Mouse (Mus musculus) MEL (cell line): ENCODE measurements around the gene Rilpl1. TPM values are rescaled to one million over a fixed set of nuclear protein-coding genes. Genes with fewer than 3 reads are reported as not detected.

Experiments
- DNase-seq: peaks from one replicate; pipeline ENCODE4 v3.0.0; 2011; ENCODE audit warnings: low read depth, low spot score
- H3K27ac ChIP-seq: 2 replicates; pipeline ENCODE4 v1.5.1; 2012; ENCODE audit warnings: low read depth, mild to moderate bottlenecking, control low read depth, low read length, moderate library complexity; ENCODE audit not compliant: control insufficient read depth
- H3K27me3 ChIP-seq, 2 experiments: fragments of 150-350 bp in 1 of 2; sonication (generic) in 1 of 2; 2 replicates each; pipeline ENCODE4 v1.6.1; 2012; ENCODE audit warnings: low read length in 2 of 2, mild to moderate bottlenecking in 2 of 2, improper control_type of control experiment in 1 of 2, moderate library complexity in 1 of 2; ENCODE audit not compliant: insufficient read depth in 2 of 2, control insufficient read depth in 1 of 2
- H3K36me3 ChIP-seq, 2 experiments: 2 replicates each; pipeline ENCODE4 v1.6.1; 2012 to 2014; ENCODE audit warnings: low read length in 2 of 2, improper control_type of control experiment in 1 of 2, inconsistent platforms in 1 of 2, mild to moderate bottlenecking in 1 of 2; ENCODE audit not compliant: insufficient read depth in 2 of 2, control insufficient read depth in 1 of 2
- H3K4me1 ChIP-seq, 2 experiments: fragments of 150-350 bp in 1 of 2; sonication (generic) in 1 of 2; 2 replicates each; pipeline ENCODE4 v1.6.1; 2012; ENCODE audit warnings: low read length in 2 of 2, improper control_type of control experiment in 1 of 2, mild to moderate bottlenecking in 1 of 2; ENCODE audit not compliant: insufficient read depth in 2 of 2, control insufficient read depth in 1 of 2
- H3K4me3 ChIP-seq, 2 experiments: fragments of 150-350 bp in 1 of 2; sonication (generic) in 1 of 2; 2 replicates each; pipeline ENCODE4 v1.5.1; 2012; ENCODE audit warnings: low read depth in 2 of 2, low read length in 2 of 2, mild to moderate bottlenecking in 2 of 2, moderate library complexity in 2 of 2, control low read depth in 1 of 2, improper control_type of control experiment in 1 of 2; ENCODE audit not compliant: control insufficient read depth in 1 of 2, insufficient read depth in 1 of 2
- H3K79me2 ChIP-seq: 2 replicates; pipeline ENCODE4 v1.6.1; 2012; ENCODE audit warnings: mild to moderate bottlenecking, low read length, moderate library complexity; ENCODE audit not compliant: control insufficient read depth, poor library complexity, insufficient read depth
- H3K9ac ChIP-seq: 2 replicates; pipeline ENCODE4 v1.6.1; 2012; ENCODE audit warnings: low read depth, mild to moderate bottlenecking, control low read depth, low read length, moderate library complexity; ENCODE audit not compliant: control insufficient read depth, poor library complexity, severe bottlenecking
- H3K9me3 ChIP-seq: fragments of 150-350 bp; sonication (generic); replicated peaks from 2 replicates; pipeline ENCODE4 v1.6.1; 2012; ENCODE audit warnings: mild to moderate bottlenecking, low read length, improper control_type of control experiment, moderate library complexity; ENCODE audit not compliant: insufficient read depth
- E2F4 ChIP-seq: IDR thresholded peaks from 2 replicates; pipeline ENCODE4 v1.6.1; 2011; ENCODE audit warnings: low read depth, low read length, improper control_type of control experiment, borderline replicate concordance
- ELF1 ChIP-seq: IDR thresholded peaks from 2 replicates; pipeline ENCODE4 v1.6.1; 2014; ENCODE audit warnings: low read depth, mild to moderate bottlenecking, inconsistent platforms, low read length, improper control_type of control experiment, moderate library complexity
- EP300 ChIP-seq, 2 experiments: IDR thresholded peaks; 2 replicates each; pipeline ENCODE4 v1.6.1; 2011; ENCODE audit warnings: improper control_type of control experiment in 2 of 2, low read length in 2 of 2, low read depth in 1 of 2, mild to moderate bottlenecking in 1 of 2
- GABPA ChIP-seq: IDR thresholded peaks from 2 replicates; pipeline ENCODE4 v1.6.1; 2012; ENCODE audit warnings: low read depth, mild to moderate bottlenecking, inconsistent platforms, low read length, improper control_type of control experiment, moderate library complexity
- GATA1 ChIP-seq: IDR thresholded peaks from 2 replicates; pipeline ENCODE4 v1.6.1; 2011; ENCODE audit warnings: low read depth, low read length, improper control_type of control experiment
- HCFC1 ChIP-seq: IDR thresholded peaks from 2 replicates; pipeline ENCODE4 v1.6.1; 2012; ENCODE audit warnings: low read depth, mild to moderate bottlenecking, inconsistent platforms, low read length, improper control_type of control experiment, moderate library complexity
- JUND ChIP-seq: IDR thresholded peaks from 2 replicates; pipeline ENCODE4 v1.6.1; 2011; ENCODE audit warnings: low read depth, mild to moderate bottlenecking, improper control_type of control experiment, low read length
- MAZ ChIP-seq: IDR thresholded peaks from 2 replicates; pipeline ENCODE4 v1.6.1; 2012; ENCODE audit warnings: low read depth, mild to moderate bottlenecking, inconsistent platforms, low read length, improper control_type of control experiment
- MYB ChIP-seq: IDR thresholded peaks from 2 replicates; pipeline ENCODE4 v1.6.1; 2011; ENCODE audit warnings: mild to moderate bottlenecking, low read depth, low read length, improper control_type of control experiment
- NELFE ChIP-seq: IDR thresholded peaks from 2 replicates; pipeline ENCODE4 v1.6.1; 2011; ENCODE audit warnings: low read depth, low read length, improper control_type of control experiment
- NRF1 ChIP-seq: IDR thresholded peaks from 2 replicates; pipeline ENCODE4 v1.6.1; 2014; ENCODE audit warnings: low read depth, mild to moderate bottlenecking, inconsistent platforms, low read length, improper control_type of control experiment, moderate library complexity; ENCODE audit not compliant: poor library complexity, insufficient read depth, severe bottlenecking
- POLR2A ChIP-seq, 2 experiments: IDR thresholded peaks; 2 replicates each; pipeline ENCODE4 v1.6.1; 2011 to 2012; ENCODE audit warnings: low read length in 2 of 2, mild to moderate bottlenecking in 2 of 2, control low read depth in 1 of 2, improper control_type of control experiment in 1 of 2, low read depth in 1 of 2, moderate library complexity in 1 of 2; ENCODE audit not compliant: control insufficient read depth in 1 of 2, insufficient read depth in 1 of 2, poor library complexity in 1 of 2
- POLR2AphosphoS2 ChIP-seq: IDR thresholded peaks from 2 replicates; pipeline ENCODE4 v1.6.1; 2011; ENCODE audit warnings: low read length, improper control_type of control experiment
- POLR2AphosphoS5 ChIP-seq: IDR thresholded peaks from 2 replicates; pipeline ENCODE4 v1.6.1; 2012; ENCODE audit warnings: low read depth, borderline replicate concordance, mild to moderate bottlenecking, inconsistent platforms, low read length, moderate library complexity, mixed read lengths
- RCOR1 ChIP-seq: IDR thresholded peaks from 2 replicates; pipeline ENCODE4 v1.6.1; 2012; ENCODE audit warnings: low read depth, mild to moderate bottlenecking, inconsistent platforms, low read length, improper control_type of control experiment
- SMC3 ChIP-seq: IDR thresholded peaks from 2 replicates; pipeline ENCODE4 v1.6.1; 2011; ENCODE audit warnings: low read depth, low read length, improper control_type of control experiment
- TAL1 ChIP-seq: IDR thresholded peaks from 2 replicates; pipeline ENCODE4 v1.6.1; 2012; ENCODE audit warnings: mild to moderate bottlenecking, inconsistent platforms, low read length, moderate library complexity, mixed read lengths
- TCF12 ChIP-seq: IDR thresholded peaks from 2 replicates; pipeline ENCODE4 v1.6.1; 2014; ENCODE audit warnings: low read depth, mild to moderate bottlenecking, inconsistent platforms, low read length, improper control_type of control experiment, moderate library complexity
- USF1 ChIP-seq: IDR thresholded peaks from 2 replicates; pipeline ENCODE4 v1.6.1; 2014; ENCODE audit warnings: low read depth, mild to moderate bottlenecking, inconsistent platforms, low read length, improper control_type of control experiment, moderate library complexity
- ZC3H11A ChIP-seq: IDR thresholded peaks from 2 replicates; pipeline ENCODE4 v1.6.1; 2012; ENCODE audit warnings: low read depth, mild to moderate bottlenecking, inconsistent platforms, low read length, improper control_type of control experiment
- ZKSCAN1 ChIP-seq: IDR thresholded peaks from 2 replicates; pipeline ENCODE4 v1.6.1; 2012; ENCODE audit warnings: low read depth, mild to moderate bottlenecking, inconsistent platforms, low read length, improper control_type of control experiment, moderate library complexity
- polyA plus RNA-seq, 2 experiments: library from polyadenylated mRNA; stranded (reverse) in 1 of 2; unstranded in 1 of 2; fragments of >175 nt in 1 of 2; fragments of >200 nt in 1 of 2; gene quantifications; 2 replicates each; pipeline versions ENCODE4 v1.2.1 to v1.2.4; 2012; ENCODE audit warnings: low replicate concordance in 2 of 2, low read depth in 1 of 2; ENCODE audit not compliant: insufficient read length in 2 of 2, insufficient read depth in 1 of 2, missing spikeins in 1 of 2
- total RNA-seq: library from RNA; depleted of rRNA; stranded (reverse); fragments of 300-350 nt; gene quantifications from 2 replicates; pipeline ENCODE4 v1.2.3, GENCODE M21; 2012

Gene Rilpl1
- total and polyA plus RNA-seq, 3 experiments, result 5.7 to 8.6 TPM; not detected in 1

- no peak for DNase-seq
- H3K79me2 ChIP-seq, result peaks cover 2% of the 10 kb centered on the region; the same call in 1 of the 2 replicates
- no peaks in the 10 kb centered on the region for H3K9me3 ChIP-seq
- no peak overlapping the region for H3K27ac ChIP-seq
- H3K9ac ChIP-seq, result no peak overlapping the region
- H3K4me1 ChIP-seq, result peaks cover 2 to 6% of the 10 kb centered on the region in 2 experiments; a peak in 3 of 4 replicates
- H3K4me3 ChIP-seq, result no peak overlapping the region
- TF ChIP-seq POLR2AphosphoS2, result no peak
- no peak for TF ChIP-seq ELF1
- TF ChIP-seq SMC3, result no peak
- no peak for TF ChIP-seq ZKSCAN1
- no peak for TF ChIP-seq GABPA
- TF ChIP-seq MAZ, result no peak
- TF ChIP-seq NRF1, result no peak
- no peak for TF ChIP-seq USF1
- no peak for TF ChIP-seq HCFC1
- no peak for TF ChIP-seq POLR2AphosphoS5
- TF ChIP-seq NELFE, result no peak
- TF ChIP-seq RCOR1, result no peak
- TF ChIP-seq TAL1, result no peak
- TF ChIP-seq EP300 (IDR thresholded peaks at IDR 0.05; ENCODE audit: low read depth in 1 of 2, low read length in 2 of 2), result no peak
- no peak for TF ChIP-seq MYB
- no peak for TF ChIP-seq POLR2A (IDR thresholded peaks at IDR 0.05; ENCODE audit: control insufficient read depth in 1 of 2, insufficient read depth in 1 of 2, low read depth in 1 of 2, low read length in 2 of 2, poor library complexity in 1 of 2)
- no peak for TF ChIP-seq ZC3H11A
- H3K27me3 ChIP-seq, result no peaks in the 10 kb centered on the region
- H3K36me3 ChIP-seq, result no peaks in the 10 kb centered on the region
These were observed 2.8 kb downstream of the Rilpl1 start for GRCm38 (mm10) chr5:124528351-124528750.

GRCm38 (mm10) chr5:124524943-124525342 is 6.2 kb downstream of the Rilpl1 start:
- DNase-seq, result no peak
- no peak overlapping the region for H3K9ac ChIP-seq
- H3K79me2 ChIP-seq, result no peaks in the 10 kb centered on the region
- no peaks in the 10 kb centered on the region for H3K27me3 ChIP-seq
- H3K4me1 ChIP-seq, result peaks cover 0 to 1% of the 10 kb centered on the region in 2 experiments; a peak in 3 of 4 replicates
- no peaks in the 10 kb centered on the region for H3K9me3 ChIP-seq
- H3K4me3 ChIP-seq, result no peak overlapping the region
- no peak for TF ChIP-seq GATA1
- TF ChIP-seq E2F4, result no peak
- no peak for TF ChIP-seq GABPA
- TF ChIP-seq TCF12, result no peak
- no peak for TF ChIP-seq JUND
- no peaks in the 10 kb centered on the region for H3K36me3 ChIP-seq
- no peak overlapping the region for H3K27ac ChIP-seq
